Mouse (Mus musculus): Measurements from ENCODE around the gene Pde6g. TPM values are rescaled to one million over a fixed set of nuclear protein-coding genes. Genes with fewer than 3 reads are reported as not detected.

Pde6g gene
- total RNA-seq (2023): under 1 TPM in 1 of 2 experiments, not detected in 1; 0.36 TPM

GRCm38 (mm10) chr11:120453306-120453705 lies at the start of gene Pde6g:
Pde6g (minus strand) TSS chr11:120453500.

GRCm38 (mm10) chr11:120491317-120492023 lies 38.2 kb upstream of the Pde6g start, which contains the start of gene Slc25a10:
Slc25a10 (plus strand) TSS chr11:120491840.

GRCm38 (mm10) chr11:120484265-120484981 lies 31.1 kb upstream of the Pde6g start, which contains the start of gene Mrpl12:
Mrpl12 (plus strand) TSS chr11:120484613.

GRCm38 (mm10) chr11:120467051-120467735 lies 13.9 kb upstream of the Pde6g start, which contains the start of gene Arl16:
Arl16 (minus strand) TSS chr11:120467607.

GRCm38 (mm10) chr11:120457772-120458751 lies 4.8 kb upstream of the Pde6g start, which contains the start of the genes Oxld1 and Ccdc137:
Oxld1 (minus strand) TSS chr11:120458068.
Ccdc137 (plus strand) TSS chr11:120458115.

GRCm38 (mm10) chr11:120442344-120442743 lies 11.0 kb downstream of the Pde6g start, which contains the start of gene Tspan10:
Tspan10 (plus strand) TSS chr11:120442644.

GRCm38 (mm10) chr11:120437152-120437856 lies 16.0 kb downstream of the Pde6g start, which contains the start of gene Nploc4:
Nploc4 (minus strand) TSS chr11:120437708.

Other genes starting within 250 kb of the Pde6g start
- gene Bahcc1, start 220.6 kb downstream of the Pde6g start, total RNA-seq (2023): 1 to 10 TPM; 7.5 to 7.6 TPM
- gene Actg1, start 105.0 kb downstream of the Pde6g start, total RNA-seq (2023): 1,000 to 10,000 TPM; 2,824 to 3,098 TPM
- gene Fscn2, start 92.0 kb downstream of the Pde6g start, total RNA-seq (2023): not detected
- 10 to 100 TPM; 15.8 to 18.4 TPM for gene Faap100, start 74.7 kb downstream of the Pde6g start, total RNA-seq (2023)
- 10 to 100 TPM; 52.6 to 67.1 TPM for gene Nploc4, start 15.8 kb downstream of the Pde6g start, total RNA-seq (2023)
- gene Tspan10, start 10.9 kb downstream of the Pde6g start, total RNA-seq (2023): 10 to 100 TPM in 1 of 2 experiments, 1 to 10 TPM in 1; 1.9 to 17.2 TPM
- 1 to 10 TPM; 8.9 to 9.5 TPM for gene Oxld1, start 4.6 kb upstream of the Pde6g start, total RNA-seq (2023)
- 10 to 100 TPM; 11.6 to 12.6 TPM for gene Ccdc137, start 4.6 kb upstream of the Pde6g start, total RNA-seq (2023)
- gene Arl16, start 14.1 kb upstream of the Pde6g start, total RNA-seq (2023): 10 to 100 TPM in 1 of 2 experiments, 1 to 10 TPM in 1; 7.8 to 11.3 TPM
- 10 to 100 TPM; 25.0 to 26.6 TPM for gene Mrpl12, start 31.1 kb upstream of the Pde6g start, total RNA-seq (2023)
- 10 to 100 TPM; 11.1 to 14.2 TPM for gene Slc25a10, start 38.3 kb upstream of the Pde6g start, total RNA-seq (2023)
- gene Gcgr, start 77.2 kb upstream of the Pde6g start, total RNA-seq (2023): not detected
- 10 to 100 TPM; 52.0 to 52.6 TPM for gene Mcrip1, start 96.2 kb upstream of the Pde6g start, total RNA-seq (2023)
- gene Ppp1r27, start 97.6 kb upstream of the Pde6g start, total RNA-seq (2023): not detected
- 100 to 1,000 TPM; 348 to 375 TPM for gene P4hb, start 119.8 kb upstream of the Pde6g start, total RNA-seq (2023)
- 100 to 1,000 TPM; 623 to 655 TPM for gene Arhgdia, start 128.1 kb upstream of the Pde6g start, total RNA-seq (2023)
- gene Alyref, start 144.9 kb upstream of the Pde6g start, total RNA-seq (2023): 100 to 1,000 TPM in 1 of 2 experiments, 10 to 100 TPM in 1; 90.1 to 103 TPM
- gene Anapc11, start 144.9 kb upstream of the Pde6g start, total RNA-seq (2023): 10 to 100 TPM; 55.8 to 56.4 TPM
- 1 to 10 TPM in 1 of 2 experiments, not detected in 1; 1.4 TPM for gene Npb, start 155.0 kb upstream of the Pde6g start, total RNA-seq (2023)
- gene Pcyt2, start 164.4 kb upstream of the Pde6g start, total RNA-seq (2023): 10 to 100 TPM; 66.8 to 75.4 TPM
- 100 to 1,000 TPM; 122 to 125 TPM for gene Sirt7, start 171.7 kb upstream of the Pde6g start, total RNA-seq (2023)
- 100 to 1,000 TPM in 1 of 2 experiments, 10 to 100 TPM in 1; 96.6 to 101 TPM for gene Mafg, start 180.1 kb upstream of the Pde6g start, total RNA-seq (2023)
- gene Pycr1, start 190.3 kb upstream of the Pde6g start, total RNA-seq (2023): under 1 TPM in 1 of 2 experiments, not detected in 1; 0.27 TPM
- not detected for gene Myadml2, start 194.7 kb upstream of the Pde6g start, total RNA-seq (2023)
- not detected for gene Notum, start 207.7 kb upstream of the Pde6g start, total RNA-seq (2023)
- 10 to 100 TPM; 77.9 to 83.1 TPM for gene Aspscr1, start 219.5 kb upstream of the Pde6g start, total RNA-seq (2023)